Mouse (Mus musculus) cerebellum, postnatal 10 days (tissue): ENCODE data around the gene Gm5771.
"Not testable (repeated sequence)": the region's sequence is repeated elsewhere in the genome, so short reads cannot be mapped to it uniquely, and the experiment has no call there.

Experiments
- DNase-seq, 2 experiments: peaks; one replicate each; pipeline ENCODE4 v3.0.0; 2021; ENCODE audit warnings: mixed read lengths in 2 of 2

Gene Gm5771

DNA sequence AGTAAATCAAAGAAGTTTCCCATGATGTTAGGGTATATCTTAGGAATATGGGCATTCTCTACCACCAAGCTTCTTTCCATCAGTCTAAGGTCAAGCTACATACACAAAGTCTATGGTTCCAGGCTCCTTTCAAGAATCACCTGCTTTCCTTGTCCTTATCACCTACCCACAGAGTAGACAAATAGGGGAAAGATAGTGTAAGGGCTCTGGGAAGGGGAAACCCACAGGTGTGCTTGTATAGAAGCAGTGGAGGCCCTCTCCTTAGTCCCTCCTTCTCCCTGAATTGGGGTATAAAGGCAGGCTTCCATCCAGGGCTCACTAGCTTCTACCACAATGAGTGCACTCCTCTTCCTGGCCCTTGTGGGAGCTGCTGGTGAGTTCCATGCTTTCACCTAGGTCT, at the start of gene Gm5771:
Gm5771 (plus strand) TSS at position 301 of the 400 bp plus-strand sequence.
- DNase-seq, result not testable (repeated sequence)

GRCm38 (mm10) chr6:41353932-41354331, 38.2 kb upstream of the Gm5771 start, which contains the start of gene Try10:
TSS of gene Try10 (plus strand) at chr6:41354105.
- DNase-seq, result no peak

DNA sequence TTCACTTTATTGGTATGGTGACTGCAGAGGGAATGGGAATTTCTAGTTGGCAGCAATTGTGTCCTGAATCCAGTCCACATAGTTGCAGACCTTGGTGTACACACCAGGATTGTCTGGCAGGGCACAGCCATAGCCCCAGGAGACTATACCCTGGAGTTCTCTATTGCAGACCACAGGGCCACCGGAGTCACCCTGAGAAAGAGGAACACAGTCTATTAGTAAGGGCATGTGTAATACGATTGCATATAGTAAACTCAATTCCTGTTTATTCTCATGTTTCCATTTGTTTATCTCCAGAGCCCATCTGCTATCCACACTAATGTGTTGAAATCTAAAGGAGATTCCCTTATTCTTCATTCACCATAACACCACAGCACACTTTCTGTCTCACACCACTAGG, 18.4 kb upstream of the Gm5771 start:
- DNase-seq, result not testable (repeated sequence)

DNA sequence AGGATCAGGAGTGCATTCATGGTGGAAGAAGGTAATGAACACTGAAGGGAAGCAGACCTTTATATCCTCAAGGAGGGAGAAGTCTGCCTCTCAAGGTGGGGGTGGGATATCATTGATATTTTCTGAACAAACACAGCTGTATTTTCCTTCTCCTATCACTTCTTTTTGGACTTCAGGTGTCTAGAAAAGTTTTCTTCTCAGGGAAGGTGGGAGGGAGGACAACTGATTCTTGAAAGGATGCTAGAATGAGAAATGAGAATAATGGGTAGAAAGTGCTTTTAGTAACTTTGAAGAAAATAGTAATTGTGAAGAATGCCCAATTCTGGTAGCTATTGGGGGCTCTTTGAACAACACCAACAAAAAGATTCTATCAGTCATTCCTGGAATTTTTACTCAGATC, 14.6 kb upstream of the Gm5771 start, which contains the start of gene Prss3:
Prss3 (minus strand) TSS at position 101 of the 400 bp plus-strand sequence.
- not testable (repeated sequence) for DNase-seq

- no peak for DNase-seq
Observed at GRCm38 (mm10) chr6:41386781-41387180, 5.4 kb upstream of the Gm5771 start.

- DNase-seq, result not testable (repeated sequence)
Observed at GRCm38 (mm10) chr6:41391640-41392039, 516 bp upstream of the Gm5771 start.

GRCm38 (mm10) chr6:41442261-41442660, 50.1 kb downstream of the Gm5771 start:
- DNase-seq, result not testable (repeated sequence)

GRCm38 (mm10) chr6:41446045-41446444, 53.9 kb downstream of the Gm5771 start, which contains the start of gene Gm10334:
TSS of gene Gm10334 (minus strand) at chr6:41446145.
- not testable (repeated sequence) for DNase-seq
